Mouse (Mus musculus): ENCODE measurements at regions not wholly inside any gene's neighbourhood (a gene's known extent, or its start where the extent isn't known, plus 50 kb on each side); places are given as distances from the start of the nearest gene placed in this dataset.

DNA sequence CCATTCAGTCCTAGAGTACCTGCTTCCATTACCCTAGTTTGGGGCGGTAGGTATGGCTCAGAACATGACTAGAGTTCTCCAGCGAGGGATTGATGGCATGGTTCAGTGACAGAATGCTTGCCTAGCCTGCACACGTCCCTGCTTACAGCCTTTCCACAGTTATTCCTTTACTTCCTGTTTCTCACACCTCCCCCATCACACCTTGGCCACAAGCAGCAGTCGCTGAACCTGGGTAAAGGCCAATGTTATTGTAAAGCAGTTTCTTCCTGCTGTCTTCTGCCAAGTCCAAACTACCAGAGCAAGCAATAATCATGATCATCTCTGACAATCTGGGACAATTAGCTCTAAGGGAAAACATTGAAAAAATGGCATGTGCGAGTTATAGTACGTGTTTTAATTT is 51.7 kb upstream of the Auts2 start:
- TF ChIP-seq POLR2A (IDR thresholded peaks at IDR 0.05; ENCODE audit: low read depth, low read length) (no peak), CTCF (conservative IDR thresholded peaks at IDR 0.05; ENCODE audit: insufficient read depth, insufficient read length, low read depth, low read length) (no peak)
